Mouse (Mus musculus): Measurements from ENCODE around the gene Tmem81.

Gene Tmem81

DNA sequence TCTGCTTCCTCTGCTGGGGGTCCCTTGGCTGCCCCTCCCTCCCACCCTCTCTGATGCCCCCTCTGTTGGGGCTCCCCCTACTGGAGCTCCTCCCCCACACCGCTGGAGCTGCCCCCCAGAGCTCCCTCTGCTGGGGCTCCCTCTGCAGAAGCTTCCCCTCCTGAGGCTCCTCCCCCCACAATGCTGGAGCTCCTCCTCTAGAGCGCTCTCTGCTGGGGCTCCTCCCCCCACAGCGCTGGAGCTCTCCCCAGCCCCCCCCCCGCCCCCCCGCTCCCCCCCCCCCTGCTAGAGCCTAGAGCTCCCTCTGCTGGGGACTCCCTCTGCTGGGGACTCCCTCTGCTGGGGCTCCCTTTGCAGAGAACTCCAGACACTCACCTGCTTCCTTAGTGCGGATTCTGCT, 14.7 kb downstream of the Tmem81 start:
- DNase-seq: peak; percentile 63

GRCm38 (mm10) chr1:132523048-132523447, 17.0 kb downstream of the Tmem81 start:
- DNase-seq: no peak

DNA sequence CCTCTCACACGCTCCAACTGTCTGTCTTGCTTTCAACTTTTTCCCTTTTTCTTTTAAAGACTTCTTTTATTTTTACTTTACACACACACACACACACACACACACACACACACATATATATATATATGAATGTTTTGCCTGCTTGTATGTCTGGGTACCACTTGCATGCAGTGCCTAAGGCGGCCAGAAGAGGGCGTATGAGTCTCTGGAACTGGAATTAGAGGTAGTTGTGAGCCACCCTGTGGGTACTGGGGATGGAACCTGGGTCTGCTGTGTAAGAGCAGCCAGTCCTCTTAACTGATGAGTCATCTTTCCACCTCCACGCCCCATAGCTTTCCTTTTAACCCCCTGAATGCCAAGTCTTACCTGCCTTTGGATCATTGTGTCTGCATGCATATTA, 17.9 kb downstream of the Tmem81 start:
- no peak for DNase-seq

DNA sequence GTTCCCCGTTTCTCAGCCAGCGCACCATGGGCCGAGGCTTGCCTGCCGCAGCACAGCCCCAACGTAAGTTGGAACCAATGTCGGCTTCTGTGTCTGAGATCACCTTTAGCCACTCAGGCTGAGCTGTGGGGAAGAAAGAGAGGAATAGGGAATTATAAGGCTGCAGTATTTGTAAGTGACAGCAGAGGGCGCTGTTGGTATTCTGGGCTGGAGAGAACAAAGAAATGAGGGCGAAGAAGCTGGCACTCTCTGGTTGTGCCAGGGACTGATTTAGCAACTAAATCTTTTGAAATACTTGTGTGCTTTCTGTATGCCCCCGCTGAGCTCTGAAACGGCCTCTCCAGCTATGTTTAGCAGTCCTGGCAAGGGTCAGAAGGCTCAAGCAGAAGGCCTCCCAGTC, 19.8 kb downstream of the Tmem81 start:
- peak; percentile 86 for DNase-seq

- DNase-seq: no peak
Observed at GRCm38 (mm10) chr1:132528071-132528470, 22.0 kb downstream of the Tmem81 start.

DNA sequence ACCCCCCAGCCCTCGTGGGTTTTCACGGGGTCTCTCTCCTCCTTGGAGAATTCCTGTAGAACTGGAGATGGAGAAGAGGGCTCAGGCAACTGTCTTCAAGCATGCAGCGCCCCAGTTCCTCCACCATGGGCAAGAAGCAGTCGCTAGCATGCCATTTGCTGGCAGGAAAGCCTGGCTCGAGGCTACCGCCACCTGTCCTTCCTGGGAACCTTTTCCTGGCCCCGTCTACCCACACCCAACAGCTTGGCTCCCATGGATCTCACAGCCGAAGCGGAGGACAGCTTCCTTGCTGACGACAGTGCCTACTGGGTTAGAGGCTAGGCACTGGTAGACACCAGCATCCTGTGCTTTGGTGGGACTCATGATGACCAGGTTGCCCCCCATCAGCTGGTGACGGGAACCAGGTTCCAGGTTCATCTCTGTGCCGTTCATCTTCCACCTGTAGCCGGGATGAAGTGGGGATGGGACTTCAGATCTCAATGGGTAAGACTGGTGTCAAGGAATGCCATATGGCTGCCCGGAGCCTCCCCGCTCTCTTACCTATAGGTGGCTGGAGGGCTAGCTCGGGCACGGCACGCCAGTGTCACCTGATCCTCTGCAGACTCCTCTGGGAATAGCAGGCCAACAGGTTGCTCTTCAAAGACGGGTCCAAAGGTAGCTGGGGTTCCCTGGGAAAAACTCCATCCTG, 22.8 kb downstream of the Tmem81 start:
- DNase-seq: no peak

GRCm38 (mm10) chr1:132530631-132531191, 24.7 kb downstream of the Tmem81 start:
- no peak for DNase-seq

DNA sequence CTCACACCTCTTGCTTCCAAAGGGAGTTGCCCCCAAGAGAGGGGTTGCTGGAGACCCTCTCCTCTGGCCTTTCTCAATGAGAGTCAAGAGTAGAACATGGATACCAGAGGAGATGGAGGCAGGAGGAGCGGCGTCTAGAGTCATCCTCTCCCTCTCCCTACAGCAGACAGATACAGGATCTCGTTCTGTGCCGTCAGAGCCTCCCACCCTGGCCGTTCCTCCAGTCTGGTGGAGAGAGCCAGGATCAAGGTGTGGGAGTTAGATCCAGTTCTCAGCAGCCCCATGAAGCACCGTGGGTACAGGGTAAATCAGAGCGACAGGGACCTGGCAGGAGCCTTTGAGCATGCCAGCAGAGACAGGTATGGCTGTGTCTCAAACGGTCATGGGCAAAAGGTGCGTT, 26.5 kb downstream of the Tmem81 start:
- DNase-seq: peak; percentile 46

- no peak for DNase-seq
Observed at GRCm38 (mm10) chr1:132533840-132534239, 27.8 kb downstream of the Tmem81 start.

DNA sequence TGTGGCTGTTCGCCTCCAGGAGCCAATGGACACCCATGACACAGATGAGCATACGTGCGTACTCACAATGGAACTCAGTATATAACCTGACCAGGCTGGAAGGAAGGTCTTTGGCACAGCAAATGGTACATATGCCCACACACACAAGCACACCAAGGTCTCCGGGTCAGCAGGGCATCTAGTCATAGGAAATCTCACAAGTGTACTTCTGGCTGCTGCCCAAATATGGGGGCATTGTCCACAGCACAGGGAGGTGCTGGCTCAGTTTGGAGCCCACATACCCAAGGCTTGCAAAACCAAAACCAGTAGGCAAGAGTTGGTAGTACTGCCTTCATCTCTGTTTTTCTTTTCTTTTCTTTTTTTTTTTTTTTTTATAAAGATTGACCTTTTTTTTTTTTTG, 29.5 kb downstream of the Tmem81 start:
- no peak for DNase-seq

- DNase-seq: no peak
Observed at GRCm38 (mm10) chr1:132536416-132536815, 30.4 kb downstream of the Tmem81 start.

DNA sequence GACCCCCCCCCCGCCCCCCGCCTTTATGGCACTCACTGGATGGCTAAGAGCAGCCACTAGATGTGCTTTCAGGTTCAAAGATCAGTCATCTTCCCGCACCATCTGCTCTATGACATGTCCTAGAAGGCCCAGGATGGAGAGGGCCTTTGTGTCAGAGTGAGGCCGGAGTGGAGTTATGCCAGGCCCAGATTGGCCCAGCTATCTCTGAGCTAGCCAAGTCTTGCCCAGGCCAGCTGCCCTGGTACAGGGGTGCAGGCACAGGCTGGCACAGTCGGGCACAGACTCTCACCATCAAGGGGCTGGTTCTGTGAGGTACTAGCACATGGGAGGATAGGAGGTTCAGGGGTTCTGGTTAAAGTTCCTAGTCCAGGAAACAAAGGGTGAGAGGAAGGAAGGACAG, 31.7 kb downstream of the Tmem81 start:
- peak; percentile 60 for DNase-seq

GRCm38 (mm10) chr1:132540701-132541100, 34.7 kb downstream of the Tmem81 start:
- no peak for DNase-seq

DNA sequence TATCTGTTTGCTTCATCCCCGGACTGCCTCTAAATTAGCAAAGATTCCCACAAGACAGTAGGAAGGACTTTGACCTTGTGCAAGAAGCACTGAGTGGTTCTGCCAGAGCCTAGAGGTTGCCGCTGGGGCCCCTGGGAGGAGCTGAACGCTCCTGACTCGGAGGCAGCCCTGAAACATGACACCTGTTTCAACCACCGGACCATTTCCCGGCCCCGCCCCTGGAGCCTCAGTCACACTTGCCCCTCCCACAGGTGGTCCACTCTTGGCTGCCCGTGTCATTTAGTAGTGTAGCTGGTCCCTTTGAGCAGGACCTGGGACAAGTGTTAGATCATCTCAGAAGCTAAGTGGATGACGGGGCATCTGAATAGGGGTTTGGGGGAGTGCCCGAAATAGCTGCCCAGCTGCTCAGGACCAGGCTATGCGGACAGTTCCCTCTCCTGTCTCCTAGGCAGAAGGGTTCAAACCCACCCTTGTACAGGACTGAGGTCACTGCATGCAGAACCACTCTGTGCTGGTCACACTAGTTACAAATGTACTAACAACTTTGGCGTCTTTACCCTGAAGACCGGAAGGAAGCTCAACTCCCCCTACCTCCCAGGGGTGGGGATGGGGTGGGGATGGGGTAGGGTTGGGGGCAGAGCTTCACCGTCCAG, 35.3 kb downstream of the Tmem81 start:
- DNase-seq: no peak

DNA sequence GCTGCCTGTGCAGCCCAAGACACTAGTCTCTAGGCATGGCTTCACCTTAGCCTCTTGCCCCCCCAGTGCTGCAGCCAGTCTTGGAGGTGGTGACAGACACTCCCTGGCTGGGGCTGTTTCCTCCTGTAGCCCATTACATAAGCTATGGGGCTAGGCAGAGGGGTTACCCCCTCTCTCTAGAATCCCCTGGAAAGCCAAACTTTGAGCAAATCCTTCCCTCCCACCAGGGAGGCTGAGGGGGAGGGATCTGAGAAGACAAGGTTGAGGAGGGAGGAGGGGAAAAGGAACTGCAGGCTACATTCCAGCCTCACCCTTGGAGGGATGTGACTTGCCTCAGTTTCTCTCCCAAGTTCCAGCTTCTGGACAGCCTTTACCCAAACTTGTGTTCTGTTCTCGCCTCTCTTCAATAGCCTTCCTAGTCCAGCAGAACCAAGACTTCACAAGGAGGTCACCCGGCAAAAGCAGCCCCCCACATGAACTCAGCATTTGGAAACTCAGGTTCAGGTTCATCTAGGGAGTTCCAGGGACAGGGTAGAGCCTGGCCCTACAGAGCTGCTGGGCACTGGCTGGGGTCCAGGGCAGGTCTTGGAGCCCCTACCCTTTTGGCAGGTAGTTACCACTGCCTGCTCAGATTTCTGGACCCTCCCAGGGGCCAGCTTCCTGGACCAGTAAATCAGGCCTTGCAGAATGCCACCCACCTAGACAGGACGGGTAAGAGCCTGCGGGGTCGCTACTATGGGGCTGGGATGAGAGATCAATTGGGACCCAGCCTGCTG, 36.0 kb downstream of the Tmem81 start:
- DNase-seq: no peak

GRCm38 (mm10) chr1:132542762-132543306, 36.8 kb downstream of the Tmem81 start, which contains the start of gene Cntn2:
TSS of gene Cntn2 (minus strand) at chr1:132543256.
- peak; percentile 89 for DNase-seq

- DNase-seq: no peak
Observed at GRCm38 (mm10) chr1:132543789-132544188, 37.8 kb downstream of the Tmem81 start.

- DNase-seq: peak; percentile 46
Observed at GRCm38 (mm10) chr1:132557901-132558631, 52.0 kb downstream of the Tmem81 start.

All from right cerebral cortex, adult 18-20 months (tissue).